In genomic region chr2:101992574-101993310, GRCm38 (mm10) we compare ENCODE assay signal across 11 mouse cellular contexts.
DNase-seq lines count a peak whose midpoint lies in the region; ATAC-seq lines count a peak whose summit lies in the region.
"Had no signal": no experiment of that assay in that cellular context is flagged by ENCODE, and none has a peak within 500 bp of the region (broad histone marks: within the 10 kb centered on the region; RNA-seq: fewer than 3 reads in every experiment).

No protein-coding gene starts in this region.

- H3K27me3 ChIP-seq in forebrain, embryonic 10.5 days (ENCODE audit: poor library complexity, severe bottlenecking): no peaks in the 10 kb centered on the region
- H3K27me3 ChIP-seq in forebrain, embryonic 12.5 days: no peaks in the 10 kb centered on the region
- no peaks in the 10 kb centered on the region for H3K27me3 ChIP-seq in splenic B cell, adult 2 months (ENCODE audit: control insufficient read depth, insufficient read depth, low read length, poor library complexity, severe bottlenecking)

- H3K9me3 ChIP-seq in forebrain, embryonic 10.5 days: no peaks in the 10 kb centered on the region
- H3K9me3 ChIP-seq in forebrain, embryonic 12.5 days: no peaks in the 10 kb centered on the region

- peaks cover 30% of the 10 kb centered on the region for H3K4me1 ChIP-seq in forebrain, embryonic 10.5 days
- peaks cover 13% of the 10 kb centered on the region for H3K4me1 ChIP-seq in forebrain, embryonic 12.5 days

- H3K9ac ChIP-seq in forebrain, embryonic 12.5 days: no peak overlapping the region
- H3K9ac ChIP-seq: liver, embryonic 14.5 days had no signal

- H3K27ac ChIP-seq in forebrain, embryonic 10.5 days: peak overlapping the region; percentile 22; the same call in 1 of the 2 replicates
- H3K27ac ChIP-seq in forebrain, embryonic 12.5 days: no peak overlapping the region
- H3K27ac ChIP-seq: hindbrain, postnatal 0 days; liver, embryonic 14.5 days had no signal

- H3K4me2 ChIP-seq in forebrain, embryonic 12.5 days: no peak overlapping the region

- WGBS in forebrain, embryonic 10.5 days: 89% methylated on average over 9 of the region's 9 CpGs
- 91% methylated on average over 9 of the region's 9 CpGs for WGBS in forebrain, embryonic 12.5 days

- ATAC-seq in forebrain, embryonic 12.5 days (ENCODE audit: low FRiP score): no peak
- ATAC-seq: hindbrain, postnatal 0 days had no signal

- intact Hi-C loops in gastrocnemius, postnatal 36 days (cut with DNase I): no loop called here

- H3K36me3 ChIP-seq in forebrain, embryonic 10.5 days (replicated peaks): no peaks in the 10 kb centered on the region; the same call in 1 of the 2 replicates
- no peaks in the 10 kb centered on the region for H3K36me3 ChIP-seq in forebrain, embryonic 12.5 days (replicated peaks)
- H3K36me3 ChIP-seq in splenic B cell, adult 2 months (ENCODE audit: control insufficient read depth, insufficient read depth, low read length, poor library complexity, severe bottlenecking): no peaks in the 10 kb centered on the region

- no peak for DNase-seq in forebrain, embryonic 10.5 days (ENCODE audit: extremely low spot score, low spot score)
- peak; percentile 22 for DNase-seq in A20 (ENCODE audit: low read depth, low spot score)
- peak; percentile 78 for DNase-seq in induced T-regulatory cell, adult 2 months (ENCODE audit: low read depth)
- peak; percentile 69 for DNase-seq in splenic B cell, adult 2 months (ENCODE audit: low read depth, low spot score)
- DNase-seq in urinary bladder, postnatal 4 days (ENCODE audit: low spot score in 2 of 2): no peak
- DNase-seq in embryo, embryonic 11 days: no peak
- DNase-seq in gastrocnemius, postnatal 36 days: no peak
- DNase-seq: adrenal gland, adult 8-10 months had no signal

- no peak overlapping the region for H3K4me3 ChIP-seq in forebrain, embryonic 10.5 days
- H3K4me3 ChIP-seq in forebrain, embryonic 12.5 days (replicated peaks): no peak overlapping the region

Comparison
In these comparisons a context has a peak if more than half of its experiments do, and no peak if none do; other contexts are left out.
1. DNase-seq: peak in A20 (single experiment), induced T-regulatory cell, adult 2 months (single experiment) and splenic B cell, adult 2 months (single experiment); none in forebrain, embryonic 10.5 days (single experiment), urinary bladder, postnatal 4 days (0 of 2), embryo, embryonic 11 days (single experiment) and gastrocnemius, postnatal 36 days (0 of 2).